Mouse (Mus musculus): ENCODE data around the gene Ppp2r5a.

DNA sequence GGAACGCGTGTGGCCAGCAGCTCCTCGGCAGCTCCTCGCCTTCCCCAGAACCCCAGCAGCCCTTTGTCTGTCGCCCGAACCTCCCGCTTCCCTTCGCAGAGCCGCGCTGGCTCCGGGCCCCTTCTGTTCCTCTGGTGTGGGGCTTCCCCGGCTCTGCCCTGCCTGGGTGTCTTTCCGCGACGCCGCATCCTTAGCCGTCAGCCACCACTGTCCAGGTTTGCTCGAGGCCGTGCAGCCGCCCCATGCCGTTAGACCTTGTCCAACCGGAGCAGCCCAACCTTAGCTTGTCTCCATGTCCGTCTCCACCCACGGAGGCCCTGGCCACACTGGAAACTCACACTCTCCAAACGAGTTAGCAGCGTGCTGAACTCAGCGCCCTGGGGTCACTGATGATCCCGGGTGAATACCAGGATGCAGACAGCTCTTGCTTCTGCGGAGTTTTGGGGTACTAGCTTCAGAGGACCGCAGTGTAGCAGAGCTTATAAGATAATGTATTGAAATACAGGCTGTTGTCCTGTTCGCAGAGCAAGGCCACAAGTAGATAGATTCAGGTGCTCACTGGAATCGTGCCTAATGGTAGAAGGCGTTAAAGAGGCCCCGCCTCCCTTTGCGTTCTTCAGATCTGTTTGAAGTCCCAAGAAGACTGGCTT, 76.7 kb downstream of the Ppp2r5a start:
- TF ChIP-seq CTCF (IDR thresholded peaks at IDR 0.05; ENCODE audit: low read depth) (no peak), EP300 (IDR thresholded peaks at IDR 0.05; ENCODE audit: low read depth) (no peak)
